Mouse (Mus musculus): ENCODE results near the gene Wwox. TPM values are rescaled to one million over a fixed set of nuclear protein-coding genes. Genes with fewer than 3 reads are reported as not detected.

Gene Wwox
- total and polyA plus RNA-seq, 3 experiments = 7.6 to 61.8 (median 12.2) TPM

DNA sequence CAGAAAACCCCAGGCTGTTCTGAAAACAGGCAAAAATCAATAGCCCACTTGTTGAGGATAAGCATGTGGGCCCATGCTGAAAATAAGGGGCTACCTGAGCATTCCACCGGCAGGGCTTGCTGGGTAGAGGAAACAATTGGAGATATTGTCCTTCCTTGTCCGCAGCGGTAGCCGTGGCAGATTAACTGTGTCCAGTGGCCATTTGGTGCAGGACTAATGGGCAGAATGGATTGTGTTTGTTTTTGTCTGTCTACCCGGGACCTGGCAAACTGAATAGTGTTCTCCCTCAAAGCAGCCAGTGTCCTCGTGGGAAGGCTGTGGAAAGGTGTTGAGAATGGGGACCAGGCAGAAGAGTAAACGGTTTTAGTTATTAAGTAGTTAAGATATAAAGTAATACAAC is 416.4 kb downstream of the Wwox start:
- Histone ChIP-seq H3K27ac (ENCODE audit: control insufficient read depth, low read depth, low read length) (no peak overlapping the region), H3K36me3 (ENCODE audit: control insufficient read depth in 1 of 2, insufficient read depth in 2 of 2, low read length in 2 of 2) (no peaks in the 10 kb centered on the region), H3K27me3 (ENCODE audit: control insufficient read depth in 1 of 2, insufficient read depth in 2 of 2, low read length in 2 of 2) (no peaks in the 10 kb centered on the region), H3K9ac (ENCODE audit: control insufficient read depth, low read depth, low read length, poor library complexity, severe bottlenecking) (no peak overlapping the region), H3K79me2 (ENCODE audit: control insufficient read depth, insufficient read depth, low read length, poor library complexity) (no peaks in the 10 kb centered on the region), H3K9me3 (replicated peaks; ENCODE audit: insufficient read depth, low read length) (no peaks in the 10 kb centered on the region), H3K4me1 (ENCODE audit: control insufficient read depth in 1 of 2, insufficient read depth in 2 of 2, low read length in 2 of 2) (no peaks in the 10 kb centered on the region), H3K4me3 (ENCODE audit: control insufficient read depth in 1 of 2, insufficient read depth in 1 of 2, low read depth in 2 of 2, low read length in 2 of 2) (no peak overlapping the region)
- no peak for DNase-seq (ENCODE audit: low read depth, low spot score)
- TF ChIP-seq CTCF (IDR thresholded peaks at IDR 0.05 in 2 of 3, conservative IDR thresholded peaks at IDR 0.05 in 1 of 3; ENCODE audit: control insufficient read depth in 1 of 3, insufficient read depth in 1 of 3, low read depth in 2 of 3, low read length in 3 of 3, poor library complexity in 1 of 3, severe bottlenecking in 1 of 3) (no peak), SIN3A (IDR thresholded peaks at IDR 0.05; ENCODE audit: low read length) (no peak), MAX (IDR thresholded peaks at IDR 0.05; ENCODE audit: low read length) (no peak), TCF12 (IDR thresholded peaks at IDR 0.05; ENCODE audit: low read depth, low read length) (no peak), ETS1 (IDR thresholded peaks at IDR 0.05; ENCODE audit: low read depth, low read length) (no peak), MAZ (IDR thresholded peaks at IDR 0.05; ENCODE audit: low read depth, low read length) (no peak), USF1 (IDR thresholded peaks at IDR 0.05; ENCODE audit: low read depth, low read length) (no peak), ZMIZ1 (IDR thresholded peaks at IDR 0.05; ENCODE audit: low read depth, low read length) (no peak), JUND (IDR thresholded peaks at IDR 0.05; ENCODE audit: low read depth, low read length) (no peak), RAD21 (IDR thresholded peaks at IDR 0.05; ENCODE audit: low read depth, low read length) (no peak)

DNA sequence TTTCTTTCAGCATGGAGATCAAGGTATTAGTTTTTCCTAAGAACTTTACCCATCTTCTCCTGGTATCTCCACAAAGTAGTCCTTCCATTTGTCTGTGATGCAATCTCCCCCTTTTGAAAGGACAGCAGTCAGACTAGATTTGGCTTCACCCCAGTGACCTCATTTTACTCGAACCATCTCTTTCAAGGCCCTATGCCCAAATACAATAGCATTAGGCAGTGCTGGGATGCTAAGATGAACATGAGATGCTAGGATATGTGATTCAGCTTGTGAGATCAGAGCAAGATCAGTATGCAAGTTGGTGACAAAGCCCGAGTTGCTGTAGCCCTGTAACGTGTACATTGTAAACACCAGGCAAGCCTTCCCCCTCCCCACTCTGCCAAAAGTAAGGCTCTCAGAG is 426.5 kb downstream of the Wwox start:
- no peak for DNase-seq (ENCODE audit: low read depth, low spot score)
- Histone ChIP-seq H3K9ac (ENCODE audit: control insufficient read depth, low read depth, low read length, poor library complexity, severe bottlenecking) (no peak overlapping the region), H3K79me2 (ENCODE audit: control insufficient read depth, insufficient read depth, low read length, poor library complexity) (no peaks in the 10 kb centered on the region), H3K4me3 (ENCODE audit: control insufficient read depth in 1 of 2, insufficient read depth in 1 of 2, low read depth in 2 of 2, low read length in 2 of 2) (no peak overlapping the region), H3K27me3 (ENCODE audit: control insufficient read depth in 1 of 2, insufficient read depth in 2 of 2, low read length in 2 of 2) (no peaks in the 10 kb centered on the region), H3K36me3 (ENCODE audit: control insufficient read depth in 1 of 2, insufficient read depth in 2 of 2, low read length in 2 of 2) (no peaks in the 10 kb centered on the region), H3K9me3 (replicated peaks; ENCODE audit: insufficient read depth, low read length) (no peaks in the 10 kb centered on the region), H3K4me1 (ENCODE audit: control insufficient read depth in 1 of 2, insufficient read depth in 2 of 2, low read length in 2 of 2) (no peaks in the 10 kb centered on the region), H3K27ac (ENCODE audit: control insufficient read depth, low read depth, low read length) (no peak overlapping the region)
- no peak for TF ChIP-seq SMC3 (IDR thresholded peaks at IDR 0.05; ENCODE audit: low read depth, low read length)

DNA sequence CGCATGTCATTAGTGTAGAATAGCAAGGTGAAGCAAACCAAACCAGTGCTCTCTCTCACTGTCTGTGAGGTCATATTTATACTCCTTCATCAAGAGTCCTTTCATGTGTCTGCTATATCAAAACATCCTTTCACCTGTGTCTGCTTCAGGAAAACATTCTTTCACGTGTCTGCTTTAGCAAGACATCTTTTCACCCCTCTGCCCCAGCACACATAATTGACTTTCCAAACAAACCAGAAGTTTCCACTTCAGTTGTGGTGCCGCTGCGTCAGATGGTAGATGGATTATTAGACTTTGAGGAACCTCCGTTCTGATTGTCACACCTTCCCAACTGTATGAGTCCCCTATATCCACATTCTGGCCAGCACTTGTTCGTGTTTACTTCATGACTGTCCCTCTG is 429.9 kb downstream of the Wwox start:
- Histone ChIP-seq H3K79me2 (ENCODE audit: control insufficient read depth, insufficient read depth, low read length, poor library complexity) (no peaks in the 10 kb centered on the region), H3K36me3 (ENCODE audit: control insufficient read depth in 1 of 2, insufficient read depth in 2 of 2, low read length in 2 of 2) (no peaks in the 10 kb centered on the region), H3K9ac (ENCODE audit: control insufficient read depth, low read depth, low read length, poor library complexity, severe bottlenecking) (no peak overlapping the region), H3K4me3 (ENCODE audit: control insufficient read depth in 1 of 2, insufficient read depth in 1 of 2, low read depth in 2 of 2, low read length in 2 of 2) (no peak overlapping the region), H3K4me1 (ENCODE audit: control insufficient read depth in 1 of 2, insufficient read depth in 2 of 2, low read length in 2 of 2) (no peaks in the 10 kb centered on the region), H3K9me3 (replicated peaks; ENCODE audit: insufficient read depth, low read length) (no peaks in the 10 kb centered on the region), H3K27ac (ENCODE audit: control insufficient read depth, low read depth, low read length) (no peak overlapping the region), H3K27me3 (ENCODE audit: control insufficient read depth in 1 of 2, insufficient read depth in 2 of 2, low read length in 2 of 2) (no peaks in the 10 kb centered on the region)
- no peak for DNase-seq (ENCODE audit: low read depth, low spot score)
- TF ChIP-seq USF2 (IDR thresholded peaks at IDR 0.05; ENCODE audit: borderline replicate concordance in 1 of 2, insufficient read depth in 1 of 2, low read depth in 1 of 2, low read length in 2 of 2) (no peak), POLR2AphosphoS5 (IDR thresholded peaks at IDR 0.05; ENCODE audit: borderline replicate concordance, low read depth, low read length) (no peak), MYB (IDR thresholded peaks at IDR 0.05; ENCODE audit: low read depth, low read length) (no peak), SMC3 (IDR thresholded peaks at IDR 0.05; ENCODE audit: low read depth, low read length) (no peak), MAX (IDR thresholded peaks at IDR 0.05; ENCODE audit: low read length) (no peak), ZC3H11A (IDR thresholded peaks at IDR 0.05; ENCODE audit: low read depth, low read length) (no peak), CHD1 (IDR thresholded peaks at IDR 0.05; ENCODE audit: low read depth, low read length) (no peak), BHLHE40 (IDR thresholded peaks at IDR 0.05; ENCODE audit: borderline replicate concordance, low read depth, low read length) (no peak)
